Mouse (Mus musculus): ENCODE results near the gene Selenos. TPM values are rescaled to one million over a fixed set of nuclear protein-coding genes. Genes with fewer than 3 reads are reported as not detected.

Selenos gene
- polyA plus RNA-seq, 1 experiment from 2014 or later = 92.1 TPM

Other genes with a start within 250 kb of the Selenos start
- 4.3 and 4.9 TPM in 2 replicates for gene Pcsk6, start 217.9 kb upstream of the Selenos start, polyA plus RNA-seq (2014; fragmentation: Nextera tagmentation; extraction: Ambion mirVana)
- not detected in 2 replicates for gene Gm45213, start 36.0 kb upstream of the Selenos start, polyA plus RNA-seq (2014; fragmentation: Nextera tagmentation; extraction: Ambion mirVana)
- gene Snrpa1, start 20.6 kb upstream of the Selenos start, polyA plus RNA-seq (2014; fragmentation: Nextera tagmentation; extraction: Ambion mirVana) = 166 and 170 TPM in 2 replicates
- gene Chsy1, start 29.9 kb downstream of the Selenos start, polyA plus RNA-seq (2014; fragmentation: Nextera tagmentation; extraction: Ambion mirVana) = 28.7 and 29.3 TPM in 2 replicates

All from stomach, embryonic 14.5 days (tissue).